ENCODE assay signal across 24 mouse cellular contexts in genomic region chr3:52756006-52756405, GRCm38 (mm10).
A peak's percentile ranks its signal among the peaks of the same experiment; 100 is the strongest.
DNase-seq lines count a peak whose midpoint lies in the region; ATAC-seq and TF ChIP-seq lines count a peak whose summit lies in the region.
"Had no signal": no experiment of that assay in that cellular context is flagged by ENCODE, and none has a peak within 500 bp of the region (broad histone marks: within the 10 kb centered on the region; RNA-seq: fewer than 3 reads in every experiment).

No protein-coding gene starts in this region.

- peaks cover 15% of the 10 kb centered on the region for H3K4me1 ChIP-seq in kidney, adult 2 months (ENCODE audit: control insufficient read depth, insufficient read depth, low read length)
- peaks cover 4% of the 10 kb centered on the region; the same call in 1 of the 2 replicates for H3K4me1 ChIP-seq in midbrain, embryonic 11.5 days (ENCODE audit: control insufficient read depth, insufficient read depth, low read length)
- no peaks in the 10 kb centered on the region for H3K4me1 ChIP-seq in midbrain, embryonic 13.5 days (replicated peaks)
- H3K4me1 ChIP-seq: embryonic facial prominence, embryonic 13.5 days; forebrain, embryonic 12.5 days; forebrain, embryonic 15.5 days; heart, embryonic 13.5 days; hindbrain, embryonic 12.5 days; hindbrain, embryonic 15.5 days had no signal

- no peaks in the 10 kb centered on the region for H3K9me3 ChIP-seq in midbrain, embryonic 11.5 days (ENCODE audit: control insufficient read depth, low read length)
- H3K9me3 ChIP-seq in midbrain, embryonic 13.5 days = no peaks in the 10 kb centered on the region
- H3K9me3 ChIP-seq: embryonic facial prominence, embryonic 10.5 days; embryonic facial prominence, embryonic 13.5 days; forebrain, embryonic 12.5 days; forebrain, embryonic 15.5 days; heart, embryonic 13.5 days; hindbrain, embryonic 12.5 days; hindbrain, embryonic 15.5 days had no signal

- no peak for TF ChIP-seq POLR2A in kidney, adult 2 months (IDR thresholded peaks at IDR 0.05; ENCODE audit: low read depth, low read length)

- H3K4me2 ChIP-seq in midbrain, embryonic 11.5 days = no peak overlapping the region
- H3K4me2 ChIP-seq in midbrain, embryonic 13.5 days (replicated peaks) = no peak overlapping the region
- H3K4me2 ChIP-seq: embryonic facial prominence, embryonic 13.5 days; forebrain, embryonic 12.5 days; forebrain, embryonic 15.5 days; heart, embryonic 13.5 days; hindbrain, embryonic 12.5 days; hindbrain, embryonic 15.5 days had no signal

- H3K27ac ChIP-seq in kidney, adult 2 months (ENCODE audit: insufficient read depth, low read depth, low read length) = no peak overlapping the region
- H3K27ac ChIP-seq in midbrain, embryonic 11.5 days (ENCODE audit: low read depth, low read length) = no peak overlapping the region
- H3K27ac ChIP-seq in midbrain, embryonic 13.5 days = no peak overlapping the region
- H3K27ac ChIP-seq: embryonic facial prominence, embryonic 10.5 days; embryonic facial prominence, embryonic 13.5 days; forebrain, embryonic 12.5 days; forebrain, embryonic 15.5 days; heart, embryonic 13.5 days; hindbrain, embryonic 12.5 days; hindbrain, embryonic 15.5 days had no signal

- no peak for TF ChIP-seq CTCF in kidney, adult 2 months (conservative IDR thresholded peaks at IDR 0.05; ENCODE audit: insufficient read depth, insufficient read length, low read depth, low read length)

- peak; percentile 21 for DNase-seq in kidney, adult 2 months
- no peak for DNase-seq in kidney, adult 18-20 months
- DNase-seq in midbrain, embryonic 11.5 days (ENCODE audit: low spot score, missing footprints) = peak; percentile 59
- DNase-seq in large intestine, adult 2 months (ENCODE audit: low read depth, low spot score) = peak; percentile 14
- no peak for DNase-seq in gastrocnemius, postnatal 25 days
- DNase-seq: adrenal gland, adult 8-10 months; adrenal gland, postnatal 25 days; cerebellum, adult 11-12 months; cerebellum, adult 8-10 months; cerebellum, postnatal 10 days; cerebellum, postnatal 36 days; embryo, embryonic 11 days; gastrocnemius, postnatal 36 days had no signal

- H3K4me3 ChIP-seq in kidney, adult 2 months (ENCODE audit: insufficient read depth, low read depth, low read length) = no peak overlapping the region
- H3K4me3 ChIP-seq in midbrain, embryonic 11.5 days (ENCODE audit: low read depth, low read length) = no peak overlapping the region
- H3K4me3 ChIP-seq in midbrain, embryonic 13.5 days (replicated peaks) = no peak overlapping the region
- H3K4me3 ChIP-seq: embryonic facial prominence, embryonic 10.5 days; embryonic facial prominence, embryonic 13.5 days; erythroblast, embryonic 14.5 days; forebrain, embryonic 12.5 days; forebrain, embryonic 15.5 days; heart, embryonic 13.5 days; hindbrain, embryonic 12.5 days; hindbrain, embryonic 15.5 days had no signal

- ATAC-seq in midbrain, embryonic 11.5 days (ENCODE audit: low FRiP score) = no peak
- no peak for ATAC-seq in midbrain, embryonic 13.5 days
- ATAC-seq: activated CD4-positive, CD25-positive, alpha-beta regulatory T cell, adult 4 months; CD4-positive, CD25-positive, alpha-beta regulatory T cell, adult 4 months; forebrain, embryonic 15.5 days had no signal

- 63% methylated on average over 5 of the region's 5 CpGs for WGBS in kidney, adult 2 months
- 90% methylated on average over 5 of the region's 5 CpGs for WGBS in midbrain, embryonic 11.5 days
- WGBS in midbrain, embryonic 13.5 days = 88% methylated on average over 5 of the region's 5 CpGs
- 25% methylated on average over 5 of the region's 5 CpGs for WGBS in large intestine, adult 2 months

- no peaks in the 10 kb centered on the region for H3K27me3 ChIP-seq in kidney, adult 2 months (replicated peaks; ENCODE audit: control insufficient read depth, insufficient read depth, low read length)
- H3K27me3 ChIP-seq in midbrain, embryonic 11.5 days (ENCODE audit: control insufficient read depth, insufficient read depth, low read length) = no peaks in the 10 kb centered on the region
- H3K27me3 ChIP-seq in midbrain, embryonic 13.5 days = 0 out of 2 replicates have a peak, but pooled peaks cover 14% of the 10 kb centered on the region
- H3K27me3 ChIP-seq: embryonic facial prominence, embryonic 13.5 days; forebrain, embryonic 12.5 days; forebrain, embryonic 15.5 days; heart, embryonic 13.5 days; hindbrain, embryonic 15.5 days had no signal

- no peaks in the 10 kb centered on the region for H3K36me3 ChIP-seq in kidney, adult 2 months (ENCODE audit: control insufficient read depth, insufficient read depth, low read length)
- H3K36me3 ChIP-seq in midbrain, embryonic 11.5 days (ENCODE audit: control insufficient read depth, insufficient read depth, low read length) = no peaks in the 10 kb centered on the region
- no peaks in the 10 kb centered on the region for H3K36me3 ChIP-seq in midbrain, embryonic 13.5 days
- H3K36me3 ChIP-seq: embryonic facial prominence, embryonic 10.5 days; embryonic facial prominence, embryonic 13.5 days; forebrain, embryonic 12.5 days; forebrain, embryonic 15.5 days; heart, embryonic 13.5 days; hindbrain, embryonic 12.5 days; hindbrain, embryonic 15.5 days had no signal

- H3K9ac ChIP-seq in midbrain, embryonic 11.5 days (ENCODE audit: low read length) = no peak overlapping the region
- H3K9ac ChIP-seq in midbrain, embryonic 13.5 days (replicated peaks) = no peak overlapping the region
- H3K9ac ChIP-seq: embryonic facial prominence, embryonic 13.5 days; forebrain, embryonic 12.5 days; forebrain, embryonic 15.5 days; heart, embryonic 13.5 days; hindbrain, embryonic 12.5 days; hindbrain, embryonic 15.5 days had no signal

Comparison
In these comparisons a context has a peak if more than half of its experiments do, and no peak if none do; other contexts are left out.
1. DNase-seq: peak in kidney, adult 2 months (single experiment), midbrain, embryonic 11.5 days (single experiment) and large intestine, adult 2 months (single experiment); none in kidney, adult 18-20 months (single experiment) and gastrocnemius, postnatal 25 days (single experiment).